ENCODE assay signal across 8 mouse cellular contexts in the genomic region with DNA sequence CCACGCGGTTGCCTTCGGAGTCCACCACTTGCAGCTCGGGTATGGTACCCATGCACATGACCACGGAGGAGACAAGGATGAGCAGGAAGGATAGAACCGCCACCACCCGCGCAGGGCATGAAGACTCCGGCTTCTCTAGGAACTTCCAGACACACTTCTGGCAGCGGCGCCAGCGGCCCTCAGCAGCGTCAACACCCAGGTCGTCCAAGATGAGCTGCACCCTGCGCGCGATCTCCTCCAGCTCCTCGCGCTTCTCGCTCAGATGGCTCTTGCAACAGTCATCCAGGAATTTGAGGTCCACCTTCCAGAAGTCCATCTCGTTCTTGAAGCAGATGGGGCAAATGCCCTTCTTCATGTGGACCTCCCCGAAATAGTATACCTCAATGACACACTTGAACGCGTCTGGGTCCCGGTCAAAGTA. TPM values are rescaled to one million over a fixed set of nuclear protein-coding genes. Genes with fewer than 3 reads are reported as not detected.
DNase-seq lines count a peak whose midpoint lies in the region; ATAC-seq and TF ChIP-seq lines count a peak whose summit lies in the region.

No protein-coding gene starts in this region.

- H3K27me3 ChIP-seq in intestine, embryonic 14.5 days (replicated peaks; ENCODE audit: control insufficient read depth, insufficient read depth, low read length): peaks cover 27% of the 10 kb centered on the region
- peaks cover 31% of the 10 kb centered on the region for H3K27me3 ChIP-seq in neural tube, embryonic 13.5 days

- peak overlapping the region; percentile 44 for H3K27ac ChIP-seq in gastrocnemius, adult 2 months
- no peak overlapping the region for H3K27ac ChIP-seq in intestine, embryonic 14.5 days (ENCODE audit: low read depth)
- no peak overlapping the region for H3K27ac ChIP-seq in neural tube, embryonic 13.5 days (replicated peaks)

- no peak for TF ChIP-seq CTCF in gastrocnemius, adult 2 months (IDR thresholded peaks at IDR 0.05)

- 12% methylated on average over 25 of the region's 25 CpGs for WGBS in intestine, embryonic 14.5 days
- WGBS in neural tube, embryonic 13.5 days: 18% methylated on average over 25 of the region's 25 CpGs

- peak overlapping the region; percentile 32; the same call in 1 of the 2 replicates for H3K9ac ChIP-seq in intestine, embryonic 14.5 days (ENCODE audit: low read length)
- peak overlapping the region; percentile 78 for H3K9ac ChIP-seq in neural tube, embryonic 13.5 days

- intact Hi-C loops in gastrocnemius, adult 2 months (cut with DNase I): loop anchor here (5.0 kb wide), 1 partner anchor 47 kb away; no protein-coding TSS in a partner anchor

- ATAC-seq in intestine, embryonic 14.5 days (replicated peaks; ENCODE audit: low FRiP score, low TSS enrichment, low read depth): no peak
- no peak for ATAC-seq in neural tube, embryonic 13.5 days (ENCODE audit: low read depth)

- DNase-seq in gastrocnemius, adult 2 months: peak; percentile 49
- DNase-seq in gastrocnemius, postnatal 25 days: no peak
- peak; percentile 54 to 57 for DNase-seq in right cerebral cortex, postnatal 10 days (ENCODE audit: low spot score in 2 of 2)
- DNase-seq in right cerebral cortex, adult 18-20 months: no peak
- DNase-seq in intestine, embryonic 14.5 days (ENCODE audit: low spot score): peak; percentile 71
- DNase-seq in gastrocnemius, postnatal 10 days: no peak
- DNase-seq in spleen, postnatal 4 days (ENCODE audit: low spot score in 2 of 2): no peak

- peak overlapping the region; percentile 96 for H3K4me2 ChIP-seq in intestine, embryonic 14.5 days (ENCODE audit: low read length)
- H3K4me2 ChIP-seq in neural tube, embryonic 13.5 days: peak overlapping the region; percentile 89

- peaks cover 9% of the 10 kb centered on the region; the same call in 1 of the 2 replicates for H3K4me1 ChIP-seq in intestine, embryonic 14.5 days (replicated peaks; ENCODE audit: control insufficient read depth, insufficient read depth, low read length)
- H3K4me1 ChIP-seq in neural tube, embryonic 13.5 days (replicated peaks): peaks cover 22% of the 10 kb centered on the region

- peak overlapping the region; percentile 72 for H3K4me3 ChIP-seq in gastrocnemius, adult 2 months
- peak overlapping the region; percentile 44 for H3K4me3 ChIP-seq in intestine, embryonic 14.5 days (ENCODE audit: low read depth, low read length)
- peak overlapping the region; percentile 52 for H3K4me3 ChIP-seq in neural tube, embryonic 13.5 days

- H3K9me3 ChIP-seq in intestine, embryonic 14.5 days (ENCODE audit: control insufficient read depth, low read length): no peaks in the 10 kb centered on the region
- H3K9me3 ChIP-seq in neural tube, embryonic 13.5 days: no peaks in the 10 kb centered on the region

- no peaks in the 10 kb centered on the region for H3K36me3 ChIP-seq in intestine, embryonic 14.5 days (ENCODE audit: control insufficient read depth, insufficient read depth, low read length)
- H3K36me3 ChIP-seq in neural tube, embryonic 13.5 days: no peaks in the 10 kb centered on the region

RNA-seq across cellular contexts. Expression of a gene that starts 1.1 kb away (rescaled TPM):
- 10 to 100 TPM in 1 of 2 experiments, 1 to 10 TPM in 1; 4.2 to 15.5 TPM for total RNA-seq in gastrocnemius, adult 2 months (2021)
- 1 to 10 TPM in 1 of 2 experiments, under 1 TPM in 1; 0.43 to 4.8 TPM for total RNA-seq in gastrocnemius, postnatal 25 days (2021)
- 0.16 and 0.42 TPM in 2 replicates for polyA plus RNA-seq in intestine, embryonic 14.5 days (2014; fragmentation: Nextera tagmentation; extraction: Ambion mirVana)
- polyA plus RNA-seq in neural tube, embryonic 13.5 days (2015; fragmentation: Nextera tagmentation; extraction: Ambion mirVana): 1.4 and 1.8 TPM in 2 replicates
- 1 to 10 TPM; 2.8 to 3.1 TPM for total RNA-seq in gastrocnemius, postnatal 10 days (2021)

Comparison
In these comparisons a context has a peak if more than half of its experiments do, and no peak if none do; other contexts are left out.
1. DNase-seq: peak in gastrocnemius, adult 2 months (single experiment), right cerebral cortex, postnatal 10 days (2 of 2) and intestine, embryonic 14.5 days (single experiment); none in gastrocnemius, postnatal 25 days (single experiment), right cerebral cortex, adult 18-20 months (single experiment), gastrocnemius, postnatal 10 days (single experiment) and spleen, postnatal 4 days (0 of 2).
2. Peak in every context shown above with its lines, with median percentiles within 50 percentile points of each other: H3K4me3 ChIP-seq.